Mouse (Mus musculus) testis, adult 2 months (tissue): ENCODE data around the gene Gabrd. TPM values are rescaled to one million over a fixed set of nuclear protein-coding genes. Genes with fewer than 3 reads are reported as not detected.

Experiments used
- H3K27ac ChIP-seq: fragments of 200-500 bp; 2 replicates; pipeline ENCODE4 v1.5.1; 2012; ENCODE audit warnings: low read depth, low read length; ENCODE audit not compliant: control insufficient read depth, insufficient read depth
- H3K27me3 ChIP-seq: fragments of 200-500 bp; 2 replicates; pipeline ENCODE4 v1.6.1; 2012; ENCODE audit warnings: mild to moderate bottlenecking, low read length, moderate library complexity; ENCODE audit not compliant: control insufficient read depth, insufficient read depth
- H3K36me3 ChIP-seq: fragments of 200-500 bp; 2 replicates; pipeline ENCODE4 v1.6.1; 2012; ENCODE audit warnings: mild to moderate bottlenecking, low read length; ENCODE audit not compliant: control insufficient read depth, insufficient read depth
- H3K4me1 ChIP-seq: fragments of 200-500 bp; 2 replicates; pipeline ENCODE4 v1.6.1; 2012; ENCODE audit warnings: low read length; ENCODE audit not compliant: control insufficient read depth, insufficient read depth
- H3K4me3 ChIP-seq: fragments of 200-500 bp; 2 replicates; pipeline ENCODE4 v1.5.1; 2012; ENCODE audit warnings: low read depth, mild to moderate bottlenecking, low read length, moderate library complexity, mixed read lengths; ENCODE audit not compliant: control insufficient read depth
- CTCF ChIP-seq: fragments of 200-500 bp; IDR thresholded peaks from 2 replicates; pipeline ENCODE4 v1.5.1; 2012; ENCODE audit warnings: low read depth, mild to moderate bottlenecking, inconsistent platforms, low read length, moderate library complexity; ENCODE audit not compliant: control insufficient read depth, insufficient read depth, insufficient replicate concordance
- POLR2A ChIP-seq: fragments of 200-500 bp; IDR thresholded peaks from 2 replicates; pipeline ENCODE4 v1.6.1; 2012; ENCODE audit warnings: low read depth, mild to moderate bottlenecking, inconsistent platforms, low read length, moderate library complexity; ENCODE audit not compliant: control insufficient read depth
- polyA plus RNA-seq: library from polyadenylated mRNA; depleted of rRNA; stranded (reverse); fragments of >200 nt; gene quantifications from 2 replicates; pipeline ENCODE4 v1.2.3, GENCODE M21; 2012; rRNA removed

Gabrd gene
- 0.17 and 0.26 TPM in 2 replicates for polyA plus RNA-seq

- Histone ChIP-seq H3K4me3 (peak within 1 kb of the TSS; percentile 56), H3K27ac (no peak within 1 kb of the TSS), H3K36me3 (no peaks in the 10 kb centered on the region), H3K4me1 (peaks cover 11% of the 10 kb centered on the region), H3K27me3 (no peaks in the 10 kb centered on the region)
- no peak for TF ChIP-seq CTCF
- no peak for TF ChIP-seq POLR2A
Observed at GRCm38 (mm10) chr4:155397511-155398221, at the start of gene Gabrd. Gene Gabrd (minus strand): TSS chr4:155398112.

GRCm38 (mm10) chr4:155442808-155443207 lies 44.9 kb upstream of the Gabrd start:
- H3K27ac ChIP-seq, result no peak overlapping the region
- H3K4me1 ChIP-seq, result no peaks in the 10 kb centered on the region
- TF ChIP-seq CTCF (no peak), POLR2A (no peak)
- no peaks in the 10 kb centered on the region for H3K27me3 ChIP-seq
- H3K36me3 ChIP-seq, result no peaks in the 10 kb centered on the region
- H3K4me3 ChIP-seq, result no peak overlapping the region

GRCm38 (mm10) chr4:155433993-155434392 lies 36.1 kb upstream of the Gabrd start:
- H3K4me3 ChIP-seq, result no peak overlapping the region
- no peak overlapping the region for H3K27ac ChIP-seq
- no peaks in the 10 kb centered on the region for H3K4me1 ChIP-seq
- H3K36me3 ChIP-seq, result peaks cover 2% of the 10 kb centered on the region
- TF ChIP-seq POLR2A, result no peak
- no peak for TF ChIP-seq CTCF
- no peaks in the 10 kb centered on the region for H3K27me3 ChIP-seq

GRCm38 (mm10) chr4:155432358-155432757 lies 34.4 kb upstream of the Gabrd start:
- no peak overlapping the region for H3K27ac ChIP-seq
- H3K36me3 ChIP-seq, result peaks cover 2% of the 10 kb centered on the region
- H3K27me3 ChIP-seq, result no peaks in the 10 kb centered on the region
- TF ChIP-seq POLR2A (no peak), CTCF (no peak)
- H3K4me3 ChIP-seq, result no peak overlapping the region
- no peaks in the 10 kb centered on the region for H3K4me1 ChIP-seq

- Histone ChIP-seq H3K36me3 (no peaks in the 10 kb centered on the region; the same call in 1 of the 2 replicates), H3K27me3 (no peaks in the 10 kb centered on the region), H3K27ac (no peak overlapping the region), H3K4me1 (no peaks in the 10 kb centered on the region), H3K4me3 (no peak overlapping the region)
- TF ChIP-seq CTCF, result no peak
- TF ChIP-seq POLR2A, result no peak
Observed at GRCm38 (mm10) chr4:155429202-155429601, 31.3 kb upstream of the Gabrd start.

- no peak overlapping the region for H3K4me3 ChIP-seq
- H3K27me3 ChIP-seq, result no peaks in the 10 kb centered on the region
- H3K36me3 ChIP-seq, result no peaks in the 10 kb centered on the region; the same call in 1 of the 2 replicates
- H3K4me1 ChIP-seq, result no peaks in the 10 kb centered on the region
- H3K27ac ChIP-seq, result no peak overlapping the region
- TF ChIP-seq POLR2A, result no peak
- TF ChIP-seq CTCF, result no peak
Observed at GRCm38 (mm10) chr4:155428442-155428841, 30.5 kb upstream of the Gabrd start.

GRCm38 (mm10) chr4:155426272-155426671 lies 28.4 kb upstream of the Gabrd start:
- Histone ChIP-seq H3K36me3 (no peaks in the 10 kb centered on the region; the same call in 1 of the 2 replicates), H3K27ac (no peak overlapping the region), H3K4me1 (no peaks in the 10 kb centered on the region), H3K4me3 (no peak overlapping the region), H3K27me3 (no peaks in the 10 kb centered on the region)
- TF ChIP-seq POLR2A, result no peak
- no peak for TF ChIP-seq CTCF
